In genomic region chr4:138841386-138841785, GRCm38 (mm10) we compare ENCODE assay signal across 11 mouse cellular contexts. TPM values are rescaled to one million over a fixed set of nuclear protein-coding genes. Genes with fewer than 3 reads are reported as not detected.
DNase-seq lines count a peak whose midpoint lies in the region; ATAC-seq and TF ChIP-seq lines count a peak whose summit lies in the region.
"Had no signal": no experiment of that assay in that cellular context is flagged by ENCODE, and none has a peak within 500 bp of the region (broad histone marks: within the 10 kb centered on the region; RNA-seq: fewer than 3 reads in every experiment).

No protein-coding gene starts in this region.

- no peak for TF ChIP-seq POLR2A in olfactory bulb, adult 2 months (IDR thresholded peaks at IDR 0.05; ENCODE audit: insufficient read depth, low read depth, low read length)

- ATAC-seq in hindbrain, embryonic 16.5 days = peak; percentile 42; the same call in 1 of the 2 replicates
- no peak for ATAC-seq in hindbrain, embryonic 13.5 days (ENCODE audit: low FRiP score)
- ATAC-seq in activated CD4-positive, CD25-positive, alpha-beta regulatory T cell, adult 4 months = no peak
- no peak for ATAC-seq in monocyte, adult 5-6 weeks (replicated peaks; ENCODE audit: insufficient number of reproducible peaks, low FRiP score, low TSS enrichment, poor library complexity, severe bottlenecking)
- ATAC-seq: intestine, postnatal 0 days had no signal

- no peak overlapping the region for H3K4me2 ChIP-seq in hindbrain, embryonic 16.5 days (ENCODE audit: low read length)
- H3K4me2 ChIP-seq in hindbrain, embryonic 13.5 days = no peak overlapping the region

- peaks cover 9% of the 10 kb centered on the region for H3K9me3 ChIP-seq in hindbrain, embryonic 16.5 days (ENCODE audit: control insufficient read depth, low read length)
- peaks cover 24% of the 10 kb centered on the region for H3K9me3 ChIP-seq in hindbrain, embryonic 13.5 days

- no peaks in the 10 kb centered on the region for H3K36me3 ChIP-seq in hindbrain, embryonic 16.5 days (ENCODE audit: control insufficient read depth, insufficient read depth, low read length)
- no peaks in the 10 kb centered on the region for H3K36me3 ChIP-seq in hindbrain, embryonic 13.5 days

- no peak for TF ChIP-seq CTCF in layer of hippocampus, adult 2 months (conservative IDR thresholded peaks at IDR 0.05)
- no peak for TF ChIP-seq CTCF in olfactory bulb, adult 2 months (IDR thresholded peaks at IDR 0.05; ENCODE audit: insufficient read depth, low read depth, low read length)

- H3K4me3 ChIP-seq in hindbrain, embryonic 16.5 days (ENCODE audit: low read length) = no peak overlapping the region
- H3K4me3 ChIP-seq in hindbrain, embryonic 13.5 days = no peak overlapping the region
- no peak overlapping the region for H3K4me3 ChIP-seq in layer of hippocampus, adult 2 months
- no peak overlapping the region for H3K4me3 ChIP-seq in olfactory bulb, adult 2 months (ENCODE audit: insufficient read depth, low read depth, low read length)

- H3K27me3 ChIP-seq in hindbrain, embryonic 16.5 days (replicated peaks; ENCODE audit: control insufficient read depth, insufficient read depth, low read length) = no peaks in the 10 kb centered on the region
- H3K27me3 ChIP-seq in hindbrain, embryonic 13.5 days = no peaks in the 10 kb centered on the region

- WGBS in hindbrain, embryonic 16.5 days = 58% methylated on average over 7 of the region's 7 CpGs
- 83% methylated on average over 7 of the region's 7 CpGs for WGBS in hindbrain, embryonic 13.5 days
- 22% methylated on average over 7 of the region's 7 CpGs for WGBS in olfactory bulb, adult 2 months

- H3K9ac ChIP-seq in hindbrain, embryonic 16.5 days (ENCODE audit: low read depth, low read length) = no peak overlapping the region
- H3K9ac ChIP-seq in hindbrain, embryonic 13.5 days = no peak overlapping the region

- no peaks in the 10 kb centered on the region for H3K4me1 ChIP-seq in hindbrain, embryonic 16.5 days (ENCODE audit: control insufficient read depth, insufficient read depth, low read depth, low read length)
- H3K4me1 ChIP-seq in hindbrain, embryonic 13.5 days (replicated peaks) = no peaks in the 10 kb centered on the region
- peaks cover 7% of the 10 kb centered on the region for H3K4me1 ChIP-seq in olfactory bulb, adult 2 months (ENCODE audit: control insufficient read depth, insufficient read depth, low read length)

- DNase-seq in cerebellum, postnatal 36 days = peak; percentile 46 to 56
- peak; percentile 87 to 90 for DNase-seq in layer of hippocampus, adult 2 months (ENCODE audit: low spot score in 2 of 2)
- DNase-seq in embryo, embryonic 11 days = no peak

- no peak overlapping the region for H3K27ac ChIP-seq in hindbrain, embryonic 16.5 days (ENCODE audit: low read depth, low read length)
- no peak overlapping the region for H3K27ac ChIP-seq in hindbrain, embryonic 13.5 days
- H3K27ac ChIP-seq in layer of hippocampus, adult 2 months = peak overlapping the region; percentile 65
- H3K27ac ChIP-seq in olfactory bulb, adult 2 months (ENCODE audit: insufficient read depth, low read depth, low read length) = peak overlapping the region; percentile 25; the same call in 1 of the 2 replicates

RNA-seq across cellular contexts. Expression of gene Pla2g5, which starts 21.9 kb away (rescaled TPM):
- polyA plus RNA-seq in hindbrain, embryonic 16.5 days (2015; fragmentation: Nextera tagmentation; extraction: Ambion mirVana) = 0.27 and 0.38 TPM in 2 replicates
- 0.25 and 0.49 TPM in 2 replicates for polyA plus RNA-seq in hindbrain, embryonic 13.5 days (2015; fragmentation: Nextera tagmentation; extraction: Ambion mirVana)
- 1 to 10 TPM in 1 of 2 experiments, under 1 TPM in 1; 0.86 to 1.4 TPM for total RNA-seq in layer of hippocampus, adult 2 months (2021)
- polyA plus RNA-seq in olfactory bulb, adult 2 months (2012; ENCODE audit: insufficient read depth, insufficient read length, low replicate concordance, missing spikeins) = not detected in 2 replicates
- not detected for polyA plus RNA-seq in activated CD4-positive, CD25-positive, alpha-beta regulatory T cell, adult 4 months (2017; shearing (Covaris generic))
- total RNA-seq in monocyte, adult 5-6 weeks (2017) = not detected in 3 replicates
- polyA plus RNA-seq: liver, embryonic 16.5 days had no signal

RNA-seq across cellular contexts. Expression of gene Gm13030, which starts 32.4 kb away (rescaled TPM):
- not detected in 2 replicates for polyA plus RNA-seq in hindbrain, embryonic 16.5 days (2015; fragmentation: Nextera tagmentation; extraction: Ambion mirVana)
- not detected in 2 replicates for polyA plus RNA-seq in hindbrain, embryonic 13.5 days (2015; fragmentation: Nextera tagmentation; extraction: Ambion mirVana)
- total RNA-seq in layer of hippocampus, adult 2 months (2021) = not detected
- not detected in 2 replicates for polyA plus RNA-seq in olfactory bulb, adult 2 months (2012; ENCODE audit: insufficient read depth, insufficient read length, low replicate concordance, missing spikeins)
- polyA plus RNA-seq in activated CD4-positive, CD25-positive, alpha-beta regulatory T cell, adult 4 months (2017; shearing (Covaris generic)) = not detected
- not detected in 3 replicates for total RNA-seq in monocyte, adult 5-6 weeks (2017)
- total RNA-seq: gastrocnemius, postnatal 4 days had no signal
- polyA plus RNA-seq: intestine, postnatal 0 days; liver, embryonic 16.5 days had no signal

RNA-seq across cellular contexts. Expression of gene Pla2g2e, which starts 36.4 kb away (rescaled TPM):
- not detected in 2 replicates for polyA plus RNA-seq in hindbrain, embryonic 16.5 days (2015; fragmentation: Nextera tagmentation; extraction: Ambion mirVana)
- polyA plus RNA-seq in hindbrain, embryonic 13.5 days (2015; fragmentation: Nextera tagmentation; extraction: Ambion mirVana) = not detected in 2 replicates
- total RNA-seq in layer of hippocampus, adult 2 months (2021) = not detected
- not detected in 2 replicates for polyA plus RNA-seq in olfactory bulb, adult 2 months (2012; ENCODE audit: insufficient read depth, insufficient read length, low replicate concordance, missing spikeins)
- not detected for polyA plus RNA-seq in activated CD4-positive, CD25-positive, alpha-beta regulatory T cell, adult 4 months (2017; shearing (Covaris generic))
- total RNA-seq in monocyte, adult 5-6 weeks (2017) = not detected in 3 replicates
- total RNA-seq: gastrocnemius, postnatal 4 days had no signal
- polyA plus RNA-seq: liver, embryonic 16.5 days had no signal

Comparison
In these comparisons a context has a peak if more than half of its experiments do, and no peak if none do; other contexts are left out.
1. H3K27ac ChIP-seq: peak in layer of hippocampus, adult 2 months (single experiment) and olfactory bulb, adult 2 months (single experiment); none in hindbrain, embryonic 16.5 days (single experiment) and hindbrain, embryonic 13.5 days (single experiment).